Mouse (Mus musculus) myocyte (in vitro differentiated cells): ENCODE data around the gene Btbd19. TPM values are rescaled to one million over a fixed set of nuclear protein-coding genes. Genes with fewer than 3 reads are reported as not detected.
A peak's percentile ranks its signal among the peaks of the same experiment; 100 is the strongest.

Experiments used
- H3K27me3 ChIP-seq: one replicate; pipeline ENCODE4 v1.6.1; 2011; ENCODE audit not compliant: control insufficient read depth, insufficient read depth, insufficient read length
- H3K36me3 ChIP-seq: one replicate; pipeline ENCODE4 v1.6.1; 2011; ENCODE audit not compliant: control insufficient read depth, insufficient read depth
- H3K4me2 ChIP-seq: one replicate; pipeline ENCODE4 v1.6.1; 2011; ENCODE audit warnings: low read depth, control low read depth
- H3K4me3 ChIP-seq: one replicate; pipeline ENCODE4 v1.5.1; 2011; ENCODE audit warnings: mild to moderate bottlenecking, control low read depth, moderate library complexity
- H3K79me2 ChIP-seq: one replicate; pipeline ENCODE4 v1.6.1; 2011; ENCODE audit not compliant: control insufficient read depth, insufficient read depth
- H3ac ChIP-seq: one replicate; pipeline ENCODE4 v1.6.1; 2011; ENCODE audit not compliant: control insufficient read depth, insufficient read length
- CEBPB ChIP-seq: IDR thresholded peaks from 2 replicates; pipeline ENCODE4 v1.6.1; 2011; ENCODE audit warnings: mild to moderate bottlenecking, moderate library complexity; ENCODE audit not compliant: poor library complexity, insufficient read depth, severe bottlenecking
- E2F4 ChIP-seq: IDR thresholded peaks from one replicate; pipeline ENCODE4 v1.6.1; 2011; ENCODE audit warnings: mild to moderate bottlenecking, control low read depth, moderate library complexity; ENCODE audit not compliant: insufficient read depth
- MAX ChIP-seq: IDR thresholded peaks from one replicate; pipeline ENCODE4 v1.6.1; 2011; ENCODE audit warnings: low read depth, mild to moderate bottlenecking, control low read depth
- MYOD1 ChIP-seq, 3 experiments: IDR thresholded peaks; one replicate each; pipeline ENCODE4 v1.6.1; 2011; ENCODE audit warnings: control low read depth in 2 of 3, low read depth in 2 of 3, mild to moderate bottlenecking in 2 of 3, moderate library complexity in 1 of 3; ENCODE audit not compliant: insufficient read length in 2 of 3, control insufficient read depth in 1 of 3
- MYOG ChIP-seq, 3 experiments: IDR thresholded peaks; one replicate each; pipeline ENCODE4 v1.6.1; 2011; ENCODE audit warnings: control low read depth in 2 of 3, low read depth in 2 of 3, mild to moderate bottlenecking in 2 of 3; ENCODE audit not compliant: insufficient read length in 2 of 3, control insufficient read depth in 1 of 3, insufficient read depth in 1 of 3
- POLR2A ChIP-seq: IDR thresholded peaks from one replicate; pipeline ENCODE4 v1.6.1; 2011; ENCODE audit warnings: low read depth, mild to moderate bottlenecking, control low read depth, moderate library complexity; ENCODE audit not compliant: insufficient read length
- POLR2AphosphoS2 ChIP-seq: IDR thresholded peaks from one replicate; pipeline ENCODE4 v1.6.1; 2011; ENCODE audit warnings: low read depth, control low read depth; ENCODE audit not compliant: insufficient read length
- REST ChIP-seq: IDR thresholded peaks from one replicate; pipeline ENCODE4 v1.6.1; 2011; ENCODE audit warnings: mild to moderate bottlenecking, control low read depth, moderate library complexity; ENCODE audit not compliant: insufficient read depth, insufficient read length
- SRF ChIP-seq: IDR thresholded peaks from one replicate; pipeline ENCODE4 v1.6.1; 2011; ENCODE audit warnings: low read depth; ENCODE audit not compliant: control insufficient read depth, insufficient read length
- TCF12 ChIP-seq: IDR thresholded peaks from one replicate; pipeline ENCODE4 v1.6.1; 2011; ENCODE audit warnings: mild to moderate bottlenecking, control low read depth; ENCODE audit not compliant: poor library complexity, insufficient read depth, severe bottlenecking
- TCF3 ChIP-seq: IDR thresholded peaks from one replicate; pipeline ENCODE4 v1.6.1; 2011; ENCODE audit warnings: low read depth, control low read depth; ENCODE audit not compliant: insufficient read length
- USF1 ChIP-seq: IDR thresholded peaks from one replicate; pipeline ENCODE4 v1.6.1; 2011; ENCODE audit warnings: low read depth, mild to moderate bottlenecking, control low read depth, moderate library complexity
- polyA plus RNA-seq: library from polyadenylated mRNA; unstranded; fragments of >200 nt; fragmentation: generic; extraction: Trizol; gene quantifications from one replicate; pipeline ENCODE4 v1.2.1, GENCODE M21; 2012; ENCODE audit warnings: missing spikeins

Btbd19 gene
- polyA plus RNA-seq, 1 experiment = 20.2 TPM

- TF ChIP-seq TCF12 (no peak), POLR2AphosphoS2 (peak; percentile 88), MYOG (IDR thresholded peaks at IDR 0.05; ENCODE audit: control insufficient read depth in 1 of 3, insufficient read depth in 1 of 3, insufficient read length in 2 of 3, low read depth in 2 of 3) (no peak), MAX (no peak), TCF3 (no peak), E2F4 (no peak), USF1 (no peak), SRF (no peak), CEBPB (no peak), MYOD1 (IDR thresholded peaks at IDR 0.05; ENCODE audit: control insufficient read depth in 1 of 3, insufficient read length in 2 of 3, low read depth in 2 of 3) (no peak), REST (no peak), POLR2A (peak; percentile 33)
- Histone ChIP-seq H3K79me2 (peaks cover 23% of the 10 kb centered on the region), H3K4me2 (no peak overlapping the region), H3K4me3 (no peak overlapping the region), H3K27me3 (no peaks in the 10 kb centered on the region), H3K36me3 (peaks cover 40% of the 10 kb centered on the region), H3ac (no peak overlapping the region)
Measured at GRCm38 (mm10) chr4:117149291-117150211, 24.0 kb upstream of the Btbd19 start.

GRCm38 (mm10) chr4:117148815-117149214, 23.3 kb upstream of the Btbd19 start:
- peaks cover 34% of the 10 kb centered on the region for H3K36me3 ChIP-seq
- no peak overlapping the region for H3ac ChIP-seq

DNA sequence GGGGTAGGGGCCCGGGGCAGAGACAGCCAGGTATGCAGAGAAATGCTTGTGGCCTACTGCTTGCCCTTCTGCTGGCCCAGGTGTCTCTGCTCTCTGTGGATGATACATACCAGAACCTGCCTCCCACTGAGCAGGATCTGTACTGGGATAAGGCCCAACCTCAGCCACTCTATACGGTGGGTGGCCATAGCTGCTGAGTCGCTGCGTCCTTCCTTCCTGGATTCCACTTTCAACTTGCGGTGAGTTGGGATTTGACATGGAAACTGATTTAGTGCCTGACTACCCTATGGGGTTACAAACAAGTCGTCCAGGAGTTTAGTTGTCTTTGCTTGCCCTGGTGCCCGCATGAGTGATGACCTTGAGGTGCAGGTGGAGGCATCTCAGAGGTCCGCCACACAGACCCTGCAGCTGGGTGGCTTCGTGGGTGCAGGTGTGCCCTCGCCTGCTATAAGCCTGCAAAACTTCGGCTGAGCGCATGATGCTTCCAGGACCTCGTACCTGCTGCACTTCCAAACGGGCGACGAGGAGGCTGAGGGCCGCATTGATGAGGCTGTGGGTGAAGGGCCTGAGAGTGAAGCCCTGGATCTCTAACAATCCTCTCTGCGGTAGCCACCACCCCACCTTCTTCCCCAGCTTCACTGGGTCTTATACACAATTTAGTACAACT, 22.7 kb upstream of the Btbd19 start:
- Histone ChIP-seq H3K36me3 (peaks cover 28% of the 10 kb centered on the region), H3K4me2 (no peak overlapping the region), H3K4me3 (no peak overlapping the region), H3ac (no peak overlapping the region), H3K79me2 (peaks cover 9% of the 10 kb centered on the region), H3K27me3 (no peaks in the 10 kb centered on the region)
- TF ChIP-seq POLR2AphosphoS2 (peak; percentile 87), TCF3 (no peak), REST (no peak), MYOG (IDR thresholded peaks at IDR 0.05; ENCODE audit: control insufficient read depth in 1 of 3, insufficient read depth in 1 of 3, insufficient read length in 2 of 3, low read depth in 2 of 3) (peak in 1 of 3 experiments; percentile 3), E2F4 (no peak), POLR2A (no peak)

More at GRCm38 (mm10) chr4:117148815-117149214, 23.3 kb upstream of the Btbd19 start:
- Histone ChIP-seq H3K4me3 (no peak overlapping the region), H3K27me3 (no peaks in the 10 kb centered on the region), H3K79me2 (peaks cover 15% of the 10 kb centered on the region), H3K4me2 (no peak overlapping the region)
- TF ChIP-seq MYOG (IDR thresholded peaks at IDR 0.05; ENCODE audit: control insufficient read depth in 1 of 3, insufficient read depth in 1 of 3, insufficient read length in 2 of 3, low read depth in 2 of 3) = no peak
- no peak for TF ChIP-seq TCF12
- peak; percentile 52 for TF ChIP-seq POLR2A
- TF ChIP-seq SRF = no peak
- no peak for TF ChIP-seq E2F4
- no peak for TF ChIP-seq MYOD1 (IDR thresholded peaks at IDR 0.05; ENCODE audit: control insufficient read depth in 1 of 3, insufficient read length in 2 of 3, low read depth in 2 of 3)
- peak; percentile 93 for TF ChIP-seq POLR2AphosphoS2

GRCm38 (mm10) chr4:117146176-117146575, 20.7 kb upstream of the Btbd19 start:
- Histone ChIP-seq H3K4me3 (no peak overlapping the region), H3ac (no peak overlapping the region), H3K79me2 (no peaks in the 10 kb centered on the region), H3K27me3 (no peaks in the 10 kb centered on the region), H3K36me3 (peaks cover 10% of the 10 kb centered on the region), H3K4me2 (no peak overlapping the region)
- no peak for TF ChIP-seq MYOG (IDR thresholded peaks at IDR 0.05; ENCODE audit: control insufficient read depth in 1 of 3, insufficient read depth in 1 of 3, insufficient read length in 2 of 3, low read depth in 2 of 3)
- no peak for TF ChIP-seq USF1
- TF ChIP-seq CEBPB = no peak
- no peak for TF ChIP-seq MYOD1 (IDR thresholded peaks at IDR 0.05; ENCODE audit: control insufficient read depth in 1 of 3, insufficient read length in 2 of 3, low read depth in 2 of 3)
- TF ChIP-seq SRF = no peak
- TF ChIP-seq TCF3 = no peak
- no peak for TF ChIP-seq REST
- no peak for TF ChIP-seq POLR2AphosphoS2
- no peak for TF ChIP-seq TCF12
- no peak for TF ChIP-seq MAX
- no peak for TF ChIP-seq E2F4
- no peak for TF ChIP-seq POLR2A
